Mouse (Mus musculus) hindbrain, postnatal 0 days (tissue): ENCODE data around the gene Acan. TPM values are rescaled to one million over a fixed set of nuclear protein-coding genes. Genes with fewer than 3 reads are reported as not detected.

Experiments
- ATAC-seq: fragments of 200-750 bp; cut with Nextera tagmentation; 2 replicates; pipeline ENCODE4 v1.8.0; 2017; ENCODE audit warnings: mild to moderate bottlenecking, moderate TSS enrichment, moderate library complexity
- DNase-seq: peaks from one replicate; pipeline ENCODE4 v3.0.0-alpha.2; 2015; ENCODE audit warnings: low spot score
- H3K27ac ChIP-seq: fragments of 300-500 bp; sonication (generic); 2 replicates; pipeline ENCODE4 v1.5.1; 2014; ENCODE audit warnings: mild to moderate bottlenecking
- H3K27me3 ChIP-seq: fragments of 300-500 bp; sonication (generic); 2 replicates; pipeline ENCODE4 v1.6.1; 2014; ENCODE audit warnings: low read length, mixed read lengths; ENCODE audit not compliant: insufficient read depth
- H3K36me3 ChIP-seq: fragments of 300-500 bp; sonication (generic); 2 replicates; pipeline ENCODE4 v1.6.1; 2014; ENCODE audit warnings: low read length, mixed read lengths; ENCODE audit not compliant: insufficient read depth
- H3K4me1 ChIP-seq: fragments of 300-500 bp; sonication (generic); 2 replicates; pipeline ENCODE4 v1.6.1; 2014; ENCODE audit warnings: antibody characterized with exemption, low read length, mixed read lengths; ENCODE audit not compliant: insufficient read depth
- H3K4me2 ChIP-seq: fragments of 300-500 bp; sonication (generic); 2 replicates; pipeline ENCODE4 v1.6.1; 2014; ENCODE audit warnings: low read depth, mild to moderate bottlenecking, low read length, moderate library complexity, mixed read lengths
- H3K4me3 ChIP-seq: fragments of 300-500 bp; sonication (generic); 2 replicates; pipeline ENCODE4 v1.5.1; 2014; ENCODE audit warnings: low read length
- H3K9ac ChIP-seq: fragments of 300-500 bp; sonication (generic); replicated peaks from 2 replicates; pipeline ENCODE4 v1.6.1; 2014; ENCODE audit warnings: mild to moderate bottlenecking, low read length, moderate library complexity, mixed read lengths
- H3K9me3 ChIP-seq: fragments of 300-500 bp; sonication (generic); 2 replicates; pipeline ENCODE4 v1.6.1; 2016; ENCODE audit warnings: low read length, mixed read lengths
- CTCF ChIP-seq: IDR thresholded peaks from 2 replicates; pipeline ENCODE4 v1.5.1; 2016; ENCODE audit warnings: antibody characterized with exemption, control low read depth, low read depth
- WGBS: fragments of 180-500 bp; shearing (Covaris S2); extraction: QIAGEN DNeasy Blood & Tissue Kit; methylation state at CpG from one replicate; pipeline ENCODE4 v1.1.7; 2014; 5-methylcytosine and 5-hydroxymethylcytosine counted together
- polyA plus RNA-seq: library from polyadenylated mRNA; unstranded; fragments of >200 nt; fragmentation: Nextera tagmentation; extraction: Ambion mirVana; gene quantifications from 2 replicates; pipeline ENCODE4 v1.2.1, GENCODE M21; 2015
- total RNA-seq: library from RNA; depleted of rRNA; stranded (reverse); fragments of >200 nt; gene quantifications from 2 replicates; pipeline ENCODE4 v1.2.3, GENCODE M21; 2014

Acan gene
- total and polyA plus RNA-seq, 2 experiments from 2014 or later: 0.51 to 3.8 TPM

DNA sequence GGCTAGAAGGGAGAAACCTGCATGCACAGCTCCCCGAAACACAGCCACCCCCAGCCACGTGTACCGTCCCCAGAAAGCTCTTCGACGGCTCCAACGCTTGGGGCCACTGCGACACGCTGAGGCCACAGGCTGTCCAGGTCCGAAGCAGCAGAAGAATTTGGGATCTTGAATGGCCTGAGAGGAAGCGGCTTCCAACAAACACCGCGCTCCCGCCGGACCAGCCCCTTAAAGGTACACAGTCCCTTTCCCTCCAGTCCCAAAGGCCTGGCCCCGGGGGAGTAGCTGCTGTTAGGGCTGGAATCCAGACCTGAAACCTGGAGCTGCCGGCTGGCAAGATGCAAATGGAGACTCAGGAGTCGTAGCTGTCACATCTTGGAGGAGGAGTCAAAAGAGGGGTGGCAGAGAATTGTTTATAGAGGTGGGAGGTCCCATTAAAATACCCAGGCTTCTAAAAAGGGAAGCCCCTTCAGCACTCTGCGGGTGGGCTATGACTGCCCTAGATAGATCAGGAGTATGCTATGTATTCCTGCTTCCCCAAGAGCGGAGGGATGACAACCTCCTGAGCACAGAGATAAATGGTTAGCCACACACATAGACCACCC is 77.7 kb downstream of the Acan start, which contains the start of gene Hapln3:
TSS of gene Hapln3 (minus strand) at position 176 of the 602 bp plus-strand sequence.
- Histone ChIP-seq H3K36me3 (0 out of 2 replicates have a peak, but pooled peaks cover 4% of the 10 kb centered on the region), H3K4me2 (peak within 1 kb of the TSS; percentile 42), H3K27ac (no peak within 1 kb of the TSS), H3K9ac (peak within 1 kb of the TSS; percentile 30; the same call in 1 of the 2 replicates), H3K4me3 (peak within 1 kb of the TSS; percentile 26; the same call in 1 of the 2 replicates), H3K4me1 (0 out of 2 replicates have a peak, but pooled peaks cover 4% of the 10 kb centered on the region), H3K27me3 (no peaks in the 10 kb centered on the region), H3K9me3 (no peaks in the 10 kb centered on the region)
- peak; percentile 19; the same call in 1 of the 2 replicates for ATAC-seq
- TF ChIP-seq CTCF: no peak
- DNase-seq: peak; percentile 47
- 5% methylated on average over 19 of the region's 19 CpGs for WGBS

DNA sequence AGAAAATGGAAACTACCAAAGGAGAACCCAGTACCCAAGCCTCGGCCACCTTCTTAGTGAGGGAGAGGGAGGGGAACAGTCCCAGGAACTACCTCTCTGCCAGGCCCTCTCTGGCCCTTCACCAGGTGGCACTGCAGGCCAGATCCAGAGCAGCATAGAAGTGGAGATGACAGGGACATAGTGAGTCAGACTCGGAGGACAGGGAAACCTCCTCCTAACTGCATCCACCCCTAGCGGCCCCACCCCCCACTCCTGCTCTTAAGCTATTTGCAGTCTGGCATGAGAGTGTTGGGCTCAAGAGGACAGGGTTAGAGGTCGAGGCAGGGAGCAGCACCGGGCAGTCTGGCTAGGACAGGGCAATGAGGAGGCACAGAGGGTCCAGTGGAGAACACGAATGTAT is 80.1 kb downstream of the Acan start:
- Histone ChIP-seq H3K9ac (no peak overlapping the region), H3K9me3 (no peaks in the 10 kb centered on the region), H3K4me1 (0 out of 2 replicates have a peak, but pooled peaks cover 4% of the 10 kb centered on the region), H3K4me2 (no peak overlapping the region), H3K4me3 (no peak overlapping the region), H3K27me3 (no peaks in the 10 kb centered on the region), H3K36me3 (0 out of 2 replicates have a peak, but pooled peaks cover 4% of the 10 kb centered on the region), H3K27ac (no peak overlapping the region)
- DNase-seq (no peak), ATAC-seq (no peak)
- peak; percentile 41 for TF ChIP-seq CTCF
- WGBS: 36% methylated on average over 6 of the region's 6 CpGs

DNA sequence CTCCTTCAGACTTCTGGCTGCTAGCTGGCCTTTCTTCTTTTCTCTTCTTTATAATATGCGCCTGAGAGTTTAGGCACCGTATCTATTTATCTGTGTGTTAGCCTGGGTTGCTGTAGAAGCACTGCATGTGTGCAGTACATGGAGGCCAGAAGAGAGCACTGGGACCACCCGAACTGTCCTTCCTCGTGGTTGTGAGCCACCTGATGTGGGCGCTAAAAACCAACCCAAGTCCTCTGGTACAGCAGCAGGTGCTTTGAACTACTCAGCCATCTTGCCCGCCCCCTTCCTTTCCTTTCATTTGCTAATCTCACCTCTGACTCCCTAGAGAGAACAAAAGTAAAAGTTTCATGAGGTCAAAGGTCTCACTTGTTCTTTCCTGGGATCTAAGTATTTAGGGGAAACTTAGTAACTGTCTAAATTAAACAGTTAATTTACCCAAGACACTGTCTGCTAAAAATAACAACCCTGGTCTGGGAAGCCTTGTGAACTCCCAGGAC is 86.1 kb downstream of the Acan start:
- no peak for TF ChIP-seq CTCF
- Histone ChIP-seq H3K4me2 (no peak overlapping the region), H3K4me1 (no peaks in the 10 kb centered on the region), H3K9me3 (no peaks in the 10 kb centered on the region), H3K27ac (no peak overlapping the region), H3K36me3 (0 out of 2 replicates have a peak, but pooled peaks cover 4% of the 10 kb centered on the region), H3K9ac (no peak overlapping the region), H3K4me3 (no peak overlapping the region), H3K27me3 (no peaks in the 10 kb centered on the region)
- no peak for ATAC-seq
- 59% methylated on average over 6 of the region's 6 CpGs for WGBS
- no peak for DNase-seq

DNA sequence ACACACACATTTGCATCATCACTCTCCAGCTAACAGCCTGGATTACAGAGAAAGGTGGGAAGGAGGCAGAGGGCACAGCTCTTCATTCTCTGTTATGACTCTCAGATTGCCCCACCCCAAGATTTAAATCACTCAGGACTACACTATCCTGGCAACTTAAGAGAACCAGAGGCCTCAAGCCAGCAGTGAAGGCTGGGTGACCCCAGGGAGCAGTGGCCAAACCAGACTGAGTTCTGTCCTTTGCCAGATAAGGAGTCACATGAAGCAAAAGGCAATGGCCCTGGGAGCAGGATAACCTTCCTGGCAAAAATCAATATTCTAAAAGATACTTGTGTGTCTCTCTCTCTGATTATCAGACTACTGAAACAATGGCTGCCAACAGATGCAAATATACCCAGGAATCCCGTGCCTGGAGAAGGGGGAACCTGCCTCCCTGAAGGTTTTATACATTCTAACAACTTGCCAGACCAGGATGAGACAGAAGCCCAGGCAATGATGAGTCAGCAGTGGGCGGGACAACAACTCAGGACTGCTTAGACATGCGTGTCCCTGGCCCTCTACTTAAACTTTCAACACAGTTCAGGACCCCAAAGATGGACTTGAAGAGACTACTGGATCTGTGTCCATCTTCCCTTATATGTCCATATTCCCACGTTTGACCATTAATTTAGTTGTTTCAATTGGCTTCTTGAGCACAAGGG is 86.8 kb downstream of the Acan start:
- 56% methylated on average over 4 of the region's 4 CpGs for WGBS
- H3K9ac ChIP-seq: no peak overlapping the region
- H3K4me3 ChIP-seq: no peak overlapping the region
- H3K4me1 ChIP-seq: no peaks in the 10 kb centered on the region
- no peak overlapping the region for H3K27ac ChIP-seq
- no peak overlapping the region for H3K4me2 ChIP-seq
- no peaks in the 10 kb centered on the region for H3K9me3 ChIP-seq
- H3K36me3 ChIP-seq: 0 out of 2 replicates have a peak, but pooled peaks cover 4% of the 10 kb centered on the region
- DNase-seq (no peak), ATAC-seq (no peak)
- TF ChIP-seq CTCF: no peak
- H3K27me3 ChIP-seq: no peaks in the 10 kb centered on the region

DNA sequence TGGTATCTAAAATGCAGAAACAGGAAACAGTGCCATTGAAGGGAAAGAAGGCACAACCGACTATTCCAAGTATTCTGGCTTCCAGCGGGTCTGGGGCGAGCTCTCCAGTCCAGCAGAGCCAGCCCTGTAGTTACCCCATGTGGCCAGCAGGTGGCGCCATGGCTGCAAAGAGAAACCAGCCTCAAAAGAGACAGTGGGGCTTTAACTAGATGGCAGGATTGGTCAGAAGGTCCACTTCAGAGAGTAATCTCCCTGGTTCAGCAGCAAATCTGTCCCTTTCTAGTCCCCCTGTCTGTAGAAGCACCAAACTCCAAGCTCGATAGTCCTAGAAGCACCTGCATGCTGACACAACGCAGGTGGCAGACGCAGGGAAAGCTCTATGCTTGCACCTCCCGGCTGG is 87.6 kb downstream of the Acan start:
- Histone ChIP-seq H3K4me3 (no peak overlapping the region), H3K36me3 (no peaks in the 10 kb centered on the region), H3K4me1 (no peaks in the 10 kb centered on the region), H3K27ac (no peak overlapping the region), H3K27me3 (no peaks in the 10 kb centered on the region), H3K9me3 (no peaks in the 10 kb centered on the region), H3K4me2 (no peak overlapping the region), H3K9ac (0 out of 2 replicates have a peak overlapping the region, but pooled peaks have one; percentile 9)
- WGBS: 25% methylated on average over 8 of the region's 8 CpGs
- ATAC-seq (peak; percentile 61; the same call in 1 of the 2 replicates), DNase-seq (peak; percentile 88)
- TF ChIP-seq CTCF: peak; percentile 99

DNA sequence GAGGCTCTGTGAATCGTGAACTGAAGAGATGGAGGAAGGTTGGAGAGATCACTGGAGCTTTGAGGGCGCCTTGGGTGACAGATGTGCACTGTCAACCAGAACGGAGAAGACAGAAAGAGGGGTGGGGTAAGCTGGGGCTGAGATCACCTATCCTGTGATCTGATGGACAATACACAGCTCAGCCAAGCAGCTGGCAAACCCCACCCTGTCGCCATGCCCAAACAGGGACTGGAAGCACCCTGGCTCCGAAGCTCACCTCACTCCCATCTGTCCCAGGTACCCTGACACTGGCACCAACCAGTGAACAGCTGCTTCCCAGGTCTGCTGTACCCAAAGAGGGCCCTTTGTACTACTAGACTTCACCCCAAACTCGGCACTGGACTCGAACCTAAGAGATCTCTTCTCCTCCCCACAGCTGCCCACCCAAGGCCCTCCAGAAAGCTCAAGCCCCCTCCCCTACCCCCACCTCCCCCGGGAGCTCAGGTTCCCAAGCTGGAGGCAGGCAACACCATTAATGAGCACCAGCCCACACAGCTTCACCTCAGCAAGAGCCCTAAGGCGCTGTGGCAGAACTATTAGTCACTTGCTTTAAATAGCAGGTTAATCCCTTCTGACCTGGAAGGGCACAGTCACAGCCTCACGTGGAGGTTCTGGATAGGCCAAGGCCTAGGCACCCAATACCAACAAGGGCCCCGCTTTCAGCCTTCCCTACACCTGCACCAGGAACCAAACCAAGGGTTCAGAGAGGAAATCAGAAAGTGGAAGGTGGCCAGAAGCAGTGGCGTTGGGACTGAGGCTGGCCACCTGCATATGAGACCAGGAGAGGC is 93.9 kb downstream of the Acan start:
- Histone ChIP-seq H3K9me3 (no peaks in the 10 kb centered on the region), H3K4me1 (no peaks in the 10 kb centered on the region), H3K27ac (no peak overlapping the region), H3K27me3 (no peaks in the 10 kb centered on the region), H3K9ac (peak overlapping the region; percentile 53; the same call in 1 of the 2 replicates), H3K36me3 (no peaks in the 10 kb centered on the region), H3K4me3 (peak overlapping the region; percentile 54), H3K4me2 (peak overlapping the region; percentile 74)
- TF ChIP-seq CTCF: no peak
- ATAC-seq (no peak), DNase-seq (no peak)
- 59% methylated on average over 12 of the region's 12 CpGs for WGBS
